Mouse (Mus musculus) heart, adult 2 months (tissue): Measurements from ENCODE around the gene Asb4. TPM values are rescaled to one million over a fixed set of nuclear protein-coding genes. Genes with fewer than 3 reads are reported as not detected.

Experiments
- DNase-seq, 2 experiments: peaks; one replicate each; pipeline ENCODE4 v3.0.0; 2021
- H3K27ac ChIP-seq: fragments of 200-600 bp; 2 replicates; pipeline ENCODE4 v1.8.1; 2022
- H3K27me3 ChIP-seq: fragments of 200-500 bp; 2 replicates; pipeline ENCODE4 v1.6.1; 2012; ENCODE audit warnings: mild to moderate bottlenecking, low read length, inconsistent platforms, mixed read lengths; ENCODE audit not compliant: control insufficient read depth, insufficient read depth
- H3K36me3 ChIP-seq: fragments of 200-500 bp; 2 replicates; pipeline ENCODE4 v1.6.1; 2012; ENCODE audit warnings: low read length, inconsistent platforms; ENCODE audit not compliant: control insufficient read depth, insufficient read depth
- H3K4me1 ChIP-seq: fragments of 200-500 bp; 2 replicates; pipeline ENCODE4 v1.6.1; 2011; ENCODE audit warnings: low read length; ENCODE audit not compliant: control insufficient read depth, insufficient read depth
- H3K4me3 ChIP-seq: fragments of 200-600 bp; 2 replicates; pipeline ENCODE4 v1.8.1; 2022
- H3K79me2 ChIP-seq: fragments of 200-500 bp; replicated peaks from 2 replicates; pipeline ENCODE4 v1.6.1; 2012; ENCODE audit warnings: mild to moderate bottlenecking, inconsistent platforms, low read length, moderate library complexity, mixed read lengths; ENCODE audit not compliant: control insufficient read depth, insufficient read depth
- H3K9ac ChIP-seq: fragments of 200-500 bp; 2 replicates; pipeline ENCODE4 v1.6.1; 2012; ENCODE audit warnings: low read depth, mild to moderate bottlenecking, control low read depth, inconsistent platforms, low read length, mixed read lengths
- CTCF ChIP-seq: fragments of 200-600 bp; IDR thresholded peaks from 2 replicates; pipeline ENCODE4 v1.8.1; 2022; ENCODE audit warnings: antibody characterized with exemption, mild to moderate bottlenecking, moderate library complexity
- EP300 ChIP-seq: fragments of 200-500 bp; IDR thresholded peaks from 2 replicates; pipeline ENCODE4 v1.6.1; 2011; ENCODE audit warnings: low read depth, low read length, control low read depth; ENCODE audit not compliant: insufficient read depth
- POLR2A ChIP-seq: fragments of 200-500 bp; IDR thresholded peaks from 2 replicates; pipeline ENCODE4 v1.6.1; 2011; ENCODE audit warnings: mild to moderate bottlenecking, low read depth, low read length, control low read depth; ENCODE audit not compliant: insufficient read depth
- WGBS: fragments of 180-500 bp; shearing (Covaris S2); methylation state at CpG from one replicate; pipeline ENCODE4 v1.1.7; 2018; 5-methylcytosine and 5-hydroxymethylcytosine counted together
- intact Hi-C: fragments of 180-260 bp; cut with DNase I; formaldehyde crosslinking; loops from one replicate; pipeline ENCODE4 v1.15.1; 2025
- polyA plus RNA-seq: library from polyadenylated mRNA; depleted of rRNA; stranded (reverse); fragments of >200 nt; gene quantifications from 2 replicates; pipeline ENCODE4 v1.2.3, GENCODE M21; 2012
- total RNA-seq, 2 experiments: library from RNA; stranded (reverse); gene quantifications; 2 replicates each; pipeline ENCODE4 v1.2.3; 2021

Gene Asb4
- total and polyA plus RNA-seq, 3 experiments = 3.1 to 5.0 (median 4.4) TPM

DNA sequence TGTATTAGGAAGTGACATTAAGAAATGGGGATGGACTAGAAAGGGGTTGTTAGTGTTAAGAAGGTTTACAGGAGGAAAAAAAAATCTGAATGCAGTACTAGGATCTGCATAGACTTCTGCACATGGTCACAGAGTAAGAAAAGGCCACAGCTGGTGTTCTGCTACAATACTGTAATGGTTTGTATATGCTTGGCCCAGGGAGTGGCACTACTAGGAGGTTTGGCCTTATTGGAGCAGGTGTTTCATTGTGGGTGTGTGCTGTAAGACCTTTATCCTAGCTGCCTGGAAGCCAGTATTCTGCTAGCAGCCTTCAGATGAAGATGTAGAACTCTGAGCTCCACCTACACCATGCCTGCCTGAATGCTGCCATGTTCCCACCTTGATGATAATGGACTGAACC, 25.3 kb upstream of the Asb4 start:
- Histone ChIP-seq H3K9ac (no peak overlapping the region), H3K79me2 (no peaks in the 10 kb centered on the region), H3K4me3 (no peak overlapping the region), H3K27me3 (no peaks in the 10 kb centered on the region), H3K4me1 (no peaks in the 10 kb centered on the region), H3K36me3 (no peaks in the 10 kb centered on the region), H3K27ac (no peak overlapping the region)
- no peak for DNase-seq
- no peak for TF ChIP-seq CTCF
- no peak for TF ChIP-seq POLR2A
- no peak for TF ChIP-seq EP300
- intact Hi-C loops = no loop called here

DNA sequence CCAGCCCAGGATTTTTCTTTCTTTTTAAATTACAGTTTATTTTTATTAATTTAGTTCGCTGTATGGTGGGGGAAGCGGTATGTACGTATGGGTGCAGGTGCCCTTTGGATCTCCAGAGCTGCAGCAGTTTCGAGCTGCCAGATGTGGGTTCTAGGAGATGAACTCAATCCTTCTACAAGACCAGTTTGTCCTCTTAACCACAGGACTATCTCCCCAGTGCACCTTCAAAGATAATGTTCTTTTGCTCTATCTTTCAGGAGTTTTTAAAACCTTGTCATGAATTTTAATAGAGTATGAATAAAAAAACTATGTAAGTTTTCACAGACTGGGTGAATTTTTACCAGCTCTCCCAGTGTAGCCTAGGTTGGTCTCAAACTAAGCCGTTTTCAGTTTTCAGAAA, 22.8 kb upstream of the Asb4 start:
- H3K4me3 ChIP-seq = no peak overlapping the region
- DNase-seq = no peak
- no peaks in the 10 kb centered on the region; the same call in 1 of the 2 replicates for H3K27me3 ChIP-seq
- no peaks in the 10 kb centered on the region for H3K36me3 ChIP-seq
- intact Hi-C loops = no loop called here
- H3K79me2 ChIP-seq = no peaks in the 10 kb centered on the region; the same call in 1 of the 2 replicates
- no peak overlapping the region for H3K27ac ChIP-seq
- H3K4me1 ChIP-seq = no peaks in the 10 kb centered on the region
- TF ChIP-seq EP300 (no peak), POLR2A (no peak), CTCF (no peak)
- H3K9ac ChIP-seq = no peak overlapping the region
- 92% methylated on average over 5 of the region's 5 CpGs for WGBS

DNA sequence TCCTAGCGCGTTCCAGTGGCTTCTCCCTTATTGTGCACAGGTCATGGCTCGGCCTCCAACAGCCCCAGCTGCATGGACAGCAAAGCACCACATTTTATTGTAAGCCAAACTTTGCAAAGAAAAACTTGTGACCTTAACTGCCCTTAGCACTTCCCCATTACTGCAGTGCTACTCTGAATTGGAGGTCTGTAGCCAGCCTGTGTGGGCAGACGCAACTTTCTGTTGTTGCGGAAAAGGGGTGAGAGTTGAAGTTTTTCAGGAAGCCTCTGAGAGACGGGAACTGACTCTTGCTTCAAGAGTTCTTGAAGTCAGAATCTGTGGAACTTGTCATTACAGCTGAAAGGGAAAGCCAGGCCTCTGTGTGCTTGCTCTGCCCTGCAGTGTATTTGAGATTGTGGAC, 21.2 kb upstream of the Asb4 start:
- no peaks in the 10 kb centered on the region for H3K4me1 ChIP-seq
- no peak for TF ChIP-seq EP300
- no peak for TF ChIP-seq CTCF
- TF ChIP-seq POLR2A = no peak
- DNase-seq = peak in 1 of 2 experiments; percentile 8
- 56% methylated on average over 6 of the region's 6 CpGs for WGBS
- no peak overlapping the region for H3K9ac ChIP-seq
- H3K27ac ChIP-seq = no peak overlapping the region
- no peaks in the 10 kb centered on the region; the same call in 1 of the 2 replicates for H3K79me2 ChIP-seq
- no peaks in the 10 kb centered on the region; the same call in 1 of the 2 replicates for H3K27me3 ChIP-seq
- no peaks in the 10 kb centered on the region for H3K36me3 ChIP-seq
- H3K4me3 ChIP-seq = no peak overlapping the region
- intact Hi-C loops = no loop called here

DNA sequence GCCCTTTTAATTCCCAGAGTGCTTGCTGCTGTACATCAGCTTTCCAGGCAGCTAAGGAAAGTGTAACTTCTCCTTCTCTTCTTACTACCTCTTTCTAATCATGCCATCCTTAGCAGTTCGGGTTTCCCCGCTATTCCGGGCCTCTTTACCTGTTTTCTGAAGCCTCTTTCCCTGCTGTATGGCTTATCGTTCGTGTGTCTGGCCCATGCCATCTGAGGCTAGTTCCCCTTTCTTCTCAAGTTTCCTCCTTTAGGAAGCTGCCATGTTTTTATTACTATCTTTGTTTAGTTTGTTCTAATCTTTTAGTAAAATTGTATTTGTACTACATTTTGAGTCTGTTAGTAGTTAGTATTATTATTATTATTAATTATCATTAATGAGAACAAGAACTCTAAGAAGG, 17.3 kb upstream of the Asb4 start:
- no peak overlapping the region for H3K9ac ChIP-seq
- TF ChIP-seq CTCF = no peak
- no peak for TF ChIP-seq EP300
- no peak for TF ChIP-seq POLR2A
- no peaks in the 10 kb centered on the region for H3K4me1 ChIP-seq
- no peak for DNase-seq
- H3K79me2 ChIP-seq = no peaks in the 10 kb centered on the region; the same call in 1 of the 2 replicates
- H3K4me3 ChIP-seq = no peak overlapping the region
- H3K27ac ChIP-seq = no peak overlapping the region
- no peaks in the 10 kb centered on the region; the same call in 1 of the 2 replicates for H3K27me3 ChIP-seq
- WGBS = 83% methylated on average over 5 of the region's 5 CpGs
- no peaks in the 10 kb centered on the region for H3K36me3 ChIP-seq
- intact Hi-C loops = no loop called here

DNA sequence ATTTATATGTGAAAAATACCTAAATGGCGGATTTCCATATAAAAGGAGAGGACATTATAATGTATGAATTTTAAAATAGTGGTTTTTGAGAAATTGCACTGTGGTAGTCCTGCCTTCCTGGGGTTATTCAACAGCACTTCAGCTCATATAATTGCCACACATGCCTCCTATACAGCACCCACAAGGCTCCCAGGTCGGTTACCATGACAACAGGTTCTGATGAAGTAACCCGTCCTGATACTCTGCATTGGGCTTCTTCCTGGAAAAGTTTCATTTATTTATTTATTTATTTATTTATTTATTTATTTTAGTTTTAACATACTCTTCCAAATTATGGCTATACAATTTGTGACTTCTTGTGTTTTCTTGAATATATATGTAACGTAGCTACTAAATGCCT, 6.3 kb upstream of the Asb4 start:
- TF ChIP-seq CTCF = no peak
- no peaks in the 10 kb centered on the region for H3K79me2 ChIP-seq
- DNase-seq = no peak
- H3K27ac ChIP-seq = no peak overlapping the region
- intact Hi-C loops = no loop called here
- no peak overlapping the region for H3K9ac ChIP-seq
- H3K4me1 ChIP-seq = no peaks in the 10 kb centered on the region
- WGBS = 94% methylated on average over 4 of the region's 4 CpGs
- no peaks in the 10 kb centered on the region for H3K36me3 ChIP-seq
- H3K27me3 ChIP-seq = no peaks in the 10 kb centered on the region
- H3K4me3 ChIP-seq = no peak overlapping the region

DNA sequence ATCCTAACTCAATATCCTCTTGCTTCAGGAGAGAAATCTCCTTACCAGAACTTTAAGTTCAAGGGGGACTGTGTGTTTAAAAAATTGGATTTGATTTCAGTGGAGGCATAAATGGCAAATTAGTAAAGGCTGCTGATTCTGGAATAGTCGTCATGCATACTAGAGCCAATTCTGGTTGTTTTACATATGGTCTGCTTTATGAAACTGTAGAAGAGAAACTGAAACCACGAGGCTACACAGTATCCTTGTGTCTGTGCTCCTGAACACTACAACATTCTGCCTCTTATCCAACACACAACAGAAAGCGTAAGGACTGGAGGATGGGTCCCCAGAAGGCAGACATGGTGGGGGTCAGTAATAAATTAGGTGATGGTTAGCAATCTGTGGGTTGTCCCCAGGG, 4.1 kb upstream of the Asb4 start:
- Histone ChIP-seq H3K36me3 (no peaks in the 10 kb centered on the region; the same call in 1 of the 2 replicates), H3K4me1 (no peaks in the 10 kb centered on the region; the same call in 1 of the 2 replicates), H3K27me3 (no peaks in the 10 kb centered on the region), H3K9ac (no peak overlapping the region), H3K4me3 (no peak overlapping the region), H3K27ac (no peak overlapping the region), H3K79me2 (no peaks in the 10 kb centered on the region)
- intact Hi-C loops = no loop called here
- no peak for DNase-seq
- WGBS = 85% methylated on average over 3 of the region's 3 CpGs
- TF ChIP-seq EP300 = no peak
- TF ChIP-seq POLR2A = no peak
- no peak for TF ChIP-seq CTCF
